Mouse (Mus musculus): ENCODE data around the gene Agfg2.

DNA sequence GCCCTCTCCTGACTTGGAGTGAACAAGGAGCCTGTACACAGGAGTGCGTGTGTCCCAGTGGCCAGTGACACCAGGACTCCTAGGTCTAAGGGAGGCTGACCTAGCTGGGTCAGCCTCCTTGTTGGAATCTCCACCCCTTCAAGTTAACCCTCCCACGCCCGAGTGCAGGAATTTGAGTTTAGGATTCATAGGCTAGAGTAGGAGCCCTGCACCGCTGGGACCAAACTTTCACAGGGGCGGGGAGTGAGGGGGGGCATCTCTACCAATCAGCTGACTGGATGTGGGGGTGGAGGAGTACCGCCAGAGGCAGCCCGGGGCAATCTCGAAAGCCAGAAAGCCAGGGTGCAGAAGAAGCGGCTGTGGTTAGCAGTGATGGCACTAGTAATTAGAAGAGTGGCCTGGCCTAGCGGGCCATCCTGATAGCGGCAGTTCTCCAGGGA is 38.9 kb downstream of the Agfg2 start, which contains the start of gene Irs3:
- TF ChIP-seq CTCF (IDR thresholded peaks at IDR 0.05; ENCODE audit: control insufficient read depth, insufficient read depth, low read length) (no peak), POLR2A (IDR thresholded peaks at IDR 0.05; ENCODE audit: borderline replicate concordance, control insufficient read depth, low read depth, low read length) (no peak)
